Mouse (Mus musculus): ENCODE results near the gene Naa60.

Naa60 gene

GRCm38 (mm10) chr16:3891621-3892295, 19.6 kb downstream of the Naa60 start:
- DNase-seq, result no peak

GRCm38 (mm10) chr16:3893739-3894138, 21.6 kb downstream of the Naa60 start:
- no peak for DNase-seq

- DNase-seq, result peak; percentile 46
These were observed 23.1 kb downstream of the Naa60 start for GRCm38 (mm10) chr16:3895173-3895792.

GRCm38 (mm10) chr16:3896046-3896445, 23.9 kb downstream of the Naa60 start:
- no peak for DNase-seq

- DNase-seq, result no peak
These were observed 24.4 kb downstream of the Naa60 start for GRCm38 (mm10) chr16:3896553-3896952.

GRCm38 (mm10) chr16:3907471-3907870, 35.3 kb downstream of the Naa60 start:
- DNase-seq, result no peak

- peak; percentile 97 for DNase-seq
These were observed 36.4 kb downstream of the Naa60 start, which contains the start of the genes 1700037C18Rik and Cluap1 for GRCm38 (mm10) chr16:3908537-3909111. Gene 1700037C18Rik (minus strand): TSS chr16:3908689. Gene Cluap1 (plus strand): TSS chr16:3908801.

- DNase-seq, result no peak
These were observed 36.9 kb downstream of the Naa60 start for GRCm38 (mm10) chr16:3909118-3909517.

GRCm38 (mm10) chr16:3920756-3921155, 48.6 kb downstream of the Naa60 start:
- no peak for DNase-seq

GRCm38 (mm10) chr16:3923515-3923914, 51.3 kb downstream of the Naa60 start:
- no peak for DNase-seq

GRCm38 (mm10) chr16:3923966-3924365, 51.8 kb downstream of the Naa60 start:
- no peak for DNase-seq

GRCm38 (mm10) chr16:3928582-3928981, 56.4 kb downstream of the Naa60 start:
- no peak for DNase-seq

GRCm38 (mm10) chr16:3929151-3929550, 57.0 kb downstream of the Naa60 start:
- DNase-seq, result no peak

- no peak for DNase-seq
These were observed 61.4 kb downstream of the Naa60 start for GRCm38 (mm10) chr16:3933536-3933935.

- peak; percentile 26 for DNase-seq
These were observed 61.9 kb downstream of the Naa60 start for GRCm38 (mm10) chr16:3934091-3934490.

GRCm38 (mm10) chr16:3934701-3935100, 62.5 kb downstream of the Naa60 start:
- no peak for DNase-seq

- DNase-seq, result no peak
These were observed 79.0 kb downstream of the Naa60 start for GRCm38 (mm10) chr16:3951141-3951540.
